Mouse (Mus musculus): ENCODE results near the gene Auts2.

- no peak for TF ChIP-seq GATA1 (IDR thresholded peaks at IDR 0.05; ENCODE audit: low read length)
- TF ChIP-seq TAL1 (IDR thresholded peaks at IDR 0.05; ENCODE audit: low read length) = no peak
Observed at GRCm38 (mm10) chr5:131722791-131723190, 820.4 kb downstream of the Auts2 start.
